Mouse (Mus musculus): ENCODE measurements around the gene Myl9. TPM values are rescaled to one million over a fixed set of nuclear protein-coding genes. Genes with fewer than 3 reads are reported as not detected.

Gene Myl9
- polyA plus RNA-seq, 1 experiment, result 954 TPM

- Histone ChIP-seq H3ac (ENCODE audit: control insufficient read depth, insufficient read length, low read depth) (no peak overlapping the region), H3K79me3 (ENCODE audit: low read depth) (no peaks in the 10 kb centered on the region), H3K27me3 (ENCODE audit: control insufficient read depth, insufficient read depth, insufficient read length) (no peaks in the 10 kb centered on the region), H3K79me2 (ENCODE audit: control insufficient read depth, insufficient read depth) (no peaks in the 10 kb centered on the region), H3K4me3 (ENCODE audit: insufficient read depth, poor library complexity, severe bottlenecking) (no peak overlapping the region), H3K36me3 (ENCODE audit: control insufficient read depth, insufficient read depth) (peaks cover 58% of the 10 kb centered on the region)
- TF ChIP-seq MYOG (IDR thresholded peaks at IDR 0.05; ENCODE audit: control insufficient read depth, extremely low read depth, insufficient read length) (no peak), CEBPB (IDR thresholded peaks at IDR 0.05; ENCODE audit: low read depth) (no peak), MYOD1 (IDR thresholded peaks at IDR 0.05; ENCODE audit: control insufficient read depth, insufficient read length, low read depth) (no peak), MAX (IDR thresholded peaks at IDR 0.05) (no peak), USF1 (IDR thresholded peaks at IDR 0.05; ENCODE audit: low read depth) (no peak), FOSL1 (IDR thresholded peaks at IDR 0.05; ENCODE audit: insufficient read depth, low read length, poor library complexity, severe bottlenecking) (no peak), CTCF (IDR thresholded peaks at IDR 0.05; ENCODE audit: control insufficient read depth, insufficient read depth, insufficient read length) (no peak)
Measured at GRCm38 (mm10) chr2:156760843-156761505, 14.2 kb upstream of the Myl9 start.

- no peaks in the 10 kb centered on the region for H3K27me3 ChIP-seq (ENCODE audit: control insufficient read depth, insufficient read depth, insufficient read length)
- H3K4me3 ChIP-seq (ENCODE audit: insufficient read depth, poor library complexity, severe bottlenecking), result no peak overlapping the region
- H3K79me2 ChIP-seq (ENCODE audit: control insufficient read depth, insufficient read depth), result no peaks in the 10 kb centered on the region
- H3K36me3 ChIP-seq (ENCODE audit: control insufficient read depth, insufficient read depth), result peaks cover 52% of the 10 kb centered on the region
- H3K79me3 ChIP-seq (ENCODE audit: low read depth), result no peaks in the 10 kb centered on the region
- no peak overlapping the region for H3ac ChIP-seq (ENCODE audit: control insufficient read depth, insufficient read length, low read depth)
- no peak for TF ChIP-seq USF1 (IDR thresholded peaks at IDR 0.05; ENCODE audit: low read depth)
- no peak for TF ChIP-seq MAX (IDR thresholded peaks at IDR 0.05)
- TF ChIP-seq CTCF (IDR thresholded peaks at IDR 0.05; ENCODE audit: control insufficient read depth, insufficient read depth, insufficient read length), result no peak
- no peak for TF ChIP-seq MYOD1 (IDR thresholded peaks at IDR 0.05; ENCODE audit: control insufficient read depth, insufficient read length, low read depth)
- TF ChIP-seq CEBPB (IDR thresholded peaks at IDR 0.05; ENCODE audit: low read depth), result no peak
- TF ChIP-seq FOSL1 (IDR thresholded peaks at IDR 0.05; ENCODE audit: insufficient read depth, low read length, poor library complexity, severe bottlenecking), result no peak
- no peak for TF ChIP-seq MYOG (IDR thresholded peaks at IDR 0.05; ENCODE audit: control insufficient read depth, extremely low read depth, insufficient read length)
Measured at GRCm38 (mm10) chr2:156761521-156762278, 13.5 kb upstream of the Myl9 start.

GRCm38 (mm10) chr2:156762499-156762898, 12.7 kb upstream of the Myl9 start:
- Histone ChIP-seq H3K36me3 (ENCODE audit: control insufficient read depth, insufficient read depth) (peaks cover 52% of the 10 kb centered on the region), H3K79me3 (ENCODE audit: low read depth) (no peaks in the 10 kb centered on the region), H3K4me3 (ENCODE audit: insufficient read depth, poor library complexity, severe bottlenecking) (no peak overlapping the region)

GRCm38 (mm10) chr2:156763101-156763500, 12.1 kb upstream of the Myl9 start:
- Histone ChIP-seq H3ac (ENCODE audit: control insufficient read depth, insufficient read length, low read depth) (no peak overlapping the region), H3K79me3 (ENCODE audit: low read depth) (no peaks in the 10 kb centered on the region), H3K79me2 (ENCODE audit: control insufficient read depth, insufficient read depth) (no peaks in the 10 kb centered on the region), H3K4me3 (ENCODE audit: insufficient read depth, poor library complexity, severe bottlenecking) (no peak overlapping the region), H3K27me3 (ENCODE audit: control insufficient read depth, insufficient read depth, insufficient read length) (no peaks in the 10 kb centered on the region), H3K36me3 (ENCODE audit: control insufficient read depth, insufficient read depth) (peaks cover 51% of the 10 kb centered on the region)
- TF ChIP-seq CTCF (IDR thresholded peaks at IDR 0.05; ENCODE audit: control insufficient read depth, insufficient read depth, insufficient read length) (no peak), CEBPB (IDR thresholded peaks at IDR 0.05; ENCODE audit: low read depth) (no peak), MAX (IDR thresholded peaks at IDR 0.05) (no peak), MYOD1 (IDR thresholded peaks at IDR 0.05; ENCODE audit: control insufficient read depth, insufficient read length, low read depth) (no peak)

More at GRCm38 (mm10) chr2:156762499-156762898, 12.7 kb upstream of the Myl9 start:
- Histone ChIP-seq H3ac (ENCODE audit: control insufficient read depth, insufficient read length, low read depth) (no peak overlapping the region), H3K27me3 (ENCODE audit: control insufficient read depth, insufficient read depth, insufficient read length) (no peaks in the 10 kb centered on the region), H3K79me2 (ENCODE audit: control insufficient read depth, insufficient read depth) (no peaks in the 10 kb centered on the region)
- no peak for TF ChIP-seq MAX (IDR thresholded peaks at IDR 0.05)

- Histone ChIP-seq H3K79me2 (ENCODE audit: control insufficient read depth, insufficient read depth) (no peaks in the 10 kb centered on the region), H3K79me3 (ENCODE audit: low read depth) (no peaks in the 10 kb centered on the region), H3ac (ENCODE audit: control insufficient read depth, insufficient read length, low read depth) (no peak overlapping the region), H3K4me3 (ENCODE audit: insufficient read depth, poor library complexity, severe bottlenecking) (no peak overlapping the region), H3K27me3 (ENCODE audit: control insufficient read depth, insufficient read depth, insufficient read length) (no peaks in the 10 kb centered on the region), H3K36me3 (ENCODE audit: control insufficient read depth, insufficient read depth) (peaks cover 41% of the 10 kb centered on the region)
- no peak for TF ChIP-seq FOSL1 (IDR thresholded peaks at IDR 0.05; ENCODE audit: insufficient read depth, low read length, poor library complexity, severe bottlenecking)
- TF ChIP-seq CTCF (IDR thresholded peaks at IDR 0.05; ENCODE audit: control insufficient read depth, insufficient read depth, insufficient read length), result no peak
- no peak for TF ChIP-seq USF1 (IDR thresholded peaks at IDR 0.05; ENCODE audit: low read depth)
Measured at GRCm38 (mm10) chr2:156764022-156764421, 11.2 kb upstream of the Myl9 start.

GRCm38 (mm10) chr2:156764747-156765146, 10.5 kb upstream of the Myl9 start:
- Histone ChIP-seq H3K79me3 (ENCODE audit: low read depth) (no peaks in the 10 kb centered on the region), H3K79me2 (ENCODE audit: control insufficient read depth, insufficient read depth) (no peaks in the 10 kb centered on the region), H3K36me3 (ENCODE audit: control insufficient read depth, insufficient read depth) (peaks cover 35% of the 10 kb centered on the region), H3K27me3 (ENCODE audit: control insufficient read depth, insufficient read depth, insufficient read length) (no peaks in the 10 kb centered on the region), H3ac (ENCODE audit: control insufficient read depth, insufficient read length, low read depth) (no peak overlapping the region), H3K4me3 (ENCODE audit: insufficient read depth, poor library complexity, severe bottlenecking) (no peak overlapping the region)
- TF ChIP-seq CTCF (IDR thresholded peaks at IDR 0.05; ENCODE audit: control insufficient read depth, insufficient read depth, insufficient read length) (no peak), USF1 (IDR thresholded peaks at IDR 0.05; ENCODE audit: low read depth) (no peak), MYOD1 (IDR thresholded peaks at IDR 0.05; ENCODE audit: control insufficient read depth, insufficient read length, low read depth) (no peak), MAX (IDR thresholded peaks at IDR 0.05) (no peak), CEBPB (IDR thresholded peaks at IDR 0.05; ENCODE audit: low read depth) (no peak), FOSL1 (IDR thresholded peaks at IDR 0.05; ENCODE audit: insufficient read depth, low read length, poor library complexity, severe bottlenecking) (no peak), MYOG (IDR thresholded peaks at IDR 0.05; ENCODE audit: control insufficient read depth, extremely low read depth, insufficient read length) (no peak)

Measured in C2C12 (cell line).